Mouse (Mus musculus) embryonic fibroblast, embryonic 13.5 days (primary cell): ENCODE data around the gene Ntm.

Experiments used
- CTCF ChIP-seq: IDR thresholded peaks from 2 replicates; pipeline ENCODE4 v1.5.1; 2011; ENCODE audit warnings: mild to moderate bottlenecking, control low read depth, low read length, moderate library complexity, borderline replicate concordance; ENCODE audit not compliant: insufficient read depth
- POLR2A ChIP-seq: IDR thresholded peaks from 2 replicates; pipeline ENCODE4 v1.6.1; 2011; ENCODE audit warnings: low read depth, mild to moderate bottlenecking, control low read depth, low read length, moderate library complexity

GRCm38 (mm10) chr9:29390796-29391517 lies 572.0 kb downstream of the Ntm start:
- TF ChIP-seq POLR2A (no peak), CTCF (no peak)
